Mouse (Mus musculus): Measurements from ENCODE around the gene Rtl5. TPM values are rescaled to one million over a fixed set of nuclear protein-coding genes. Genes with fewer than 3 reads are reported as not detected.

The Rtl5 gene
- polyA plus RNA-seq, 1 experiment from 2014 or later, result 3.7 TPM

Other genes with a start within 250 kb of the Rtl5 start
- gene Nhsl2, start 221.9 kb downstream of the Rtl5 start, polyA plus RNA-seq (2014; fragmentation: Nextera tagmentation; extraction: Ambion mirVana), result 9.7 and 11.8 TPM in 2 replicates
- gene Pin4, start 48.1 kb upstream of the Rtl5 start, polyA plus RNA-seq (2014; fragmentation: Nextera tagmentation; extraction: Ambion mirVana), result 70.7 and 81.7 TPM in 2 replicates
- gene Ercc6l, start 85.8 kb upstream of the Rtl5 start, polyA plus RNA-seq (2014; fragmentation: Nextera tagmentation; extraction: Ambion mirVana), result 16.1 and 18.8 TPM in 2 replicates
- gene Rps4x, start 118.1 kb upstream of the Rtl5 start, polyA plus RNA-seq (2014; fragmentation: Nextera tagmentation; extraction: Ambion mirVana), result 644 and 684 TPM in 2 replicates
- gene Cited1, start 180.9 kb upstream of the Rtl5 start, polyA plus RNA-seq (2014; fragmentation: Nextera tagmentation; extraction: Ambion mirVana), result 12.1 and 15.0 TPM in 2 replicates